Mouse (Mus musculus): ENCODE data around the gene Arsg.

DNA sequence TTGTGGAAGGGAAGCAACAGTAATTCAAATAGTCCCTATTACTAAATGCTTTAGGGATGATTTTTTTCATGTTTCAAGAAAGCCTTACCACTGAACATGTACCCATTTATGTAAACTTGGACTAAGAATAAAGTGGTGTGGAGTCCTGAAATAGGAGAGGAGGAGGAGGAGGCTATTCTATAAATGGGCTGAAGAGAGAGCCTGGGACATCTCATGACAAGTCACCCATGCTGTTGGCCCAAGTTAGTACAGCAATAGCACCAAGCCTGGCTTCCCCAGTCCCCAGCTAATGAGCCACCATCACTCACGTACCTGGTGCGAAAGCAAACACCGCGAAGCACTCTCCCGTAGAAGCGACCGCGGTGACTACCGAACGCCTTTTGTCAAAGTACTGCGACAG, 15.0 kb upstream of the Arsg start:
- TF ChIP-seq POLR2A (IDR thresholded peaks at IDR 0.05; ENCODE audit: borderline replicate concordance, extremely low read depth, insufficient read depth, insufficient read length, poor library complexity, severe bottlenecking) (no peak), CTCF (IDR thresholded peaks at IDR 0.05; ENCODE audit: borderline replicate concordance, extremely low read depth, insufficient read depth, insufficient read length) (no peak)
